Mouse (Mus musculus) right cerebral cortex, postnatal 25 days (tissue): ENCODE results near the gene Rbbp5.

ENCODE experiments used
- DNase-seq: peaks from one replicate; pipeline ENCODE4 v3.0.0; 2022

Gene Rbbp5

DNA sequence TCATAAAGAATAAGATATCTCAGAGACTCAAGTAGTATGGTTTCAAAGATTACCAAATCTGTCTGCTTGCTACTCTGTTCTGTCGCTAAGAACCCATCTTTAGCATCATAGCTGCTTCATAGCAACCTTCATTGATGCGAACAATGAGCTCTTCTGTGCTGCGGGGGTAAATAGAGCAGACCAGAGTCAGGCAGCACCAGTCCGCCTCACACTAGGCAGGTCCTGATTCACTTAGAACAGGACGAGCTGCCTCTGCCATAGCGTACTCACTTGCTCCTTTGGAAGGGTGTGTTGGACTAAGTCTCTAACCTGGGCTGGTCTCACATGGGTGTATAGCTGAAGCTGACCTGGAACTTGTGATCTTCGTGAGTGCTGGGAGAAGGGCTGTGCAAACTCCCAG, 28.9 kb downstream of the Rbbp5 start, which contains the start of gene Tmem81:
Gene Tmem81, plus strand, starts transcription at position 173 of the 400 bp plus-strand sequence.
- DNase-seq, result no peak

- DNase-seq, result peak; percentile 0
Observed at GRCm38 (mm10) chr1:132506656-132507055, 29.5 kb downstream of the Rbbp5 start.

- no peak for DNase-seq
Observed at GRCm38 (mm10) chr1:132509771-132510170, 32.6 kb downstream of the Rbbp5 start.

GRCm38 (mm10) chr1:132511521-132511920, 34.4 kb downstream of the Rbbp5 start:
- no peak for DNase-seq

- DNase-seq, result no peak
Observed at GRCm38 (mm10) chr1:132512106-132512505, 34.9 kb downstream of the Rbbp5 start.

GRCm38 (mm10) chr1:132515339-132515738, 38.2 kb downstream of the Rbbp5 start:
- no peak for DNase-seq

DNA sequence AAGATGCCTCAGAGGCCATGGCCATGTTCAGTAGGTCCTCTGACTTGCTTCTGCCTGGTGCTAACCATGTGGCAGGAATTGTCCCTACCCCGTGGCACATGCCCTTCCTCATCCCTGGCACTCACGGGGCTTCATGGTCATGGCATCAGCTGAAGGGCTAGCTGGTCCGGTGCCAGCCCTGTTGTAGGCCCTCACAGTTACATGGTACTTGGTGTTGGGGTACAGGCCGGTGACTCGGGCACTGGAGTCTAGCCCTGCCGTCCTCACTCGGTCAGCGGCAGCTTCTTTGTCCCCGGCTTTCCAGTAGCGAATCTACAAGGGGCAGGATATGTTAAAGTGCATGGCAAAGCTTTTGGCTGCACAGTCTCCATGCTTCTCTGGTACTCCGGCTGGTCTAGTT, 39.6 kb downstream of the Rbbp5 start:
- DNase-seq, result no peak

GRCm38 (mm10) chr1:132518621-132519020, 41.5 kb downstream of the Rbbp5 start:
- no peak for DNase-seq

DNA sequence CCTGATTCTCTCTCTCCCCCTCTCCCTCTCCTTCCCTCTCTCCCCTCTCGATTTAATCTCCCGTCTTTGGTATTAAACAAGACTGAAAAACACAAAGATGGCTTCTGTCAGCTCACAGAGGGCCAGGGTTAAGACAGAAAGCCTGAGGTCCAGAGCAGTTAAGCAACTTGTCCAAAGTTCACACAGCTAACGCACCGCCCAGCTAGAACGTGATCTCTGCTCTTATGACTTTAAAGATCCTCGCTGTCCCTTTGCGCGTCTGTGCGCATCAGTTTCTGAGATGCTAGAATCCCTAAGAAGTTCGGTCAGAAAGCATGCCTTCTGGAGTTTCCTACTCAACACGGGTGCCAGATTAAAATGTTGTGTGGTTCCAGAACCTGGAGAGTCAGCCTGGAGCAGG, 42.6 kb downstream of the Rbbp5 start:
- no peak for DNase-seq

- peak; percentile 37 for DNase-seq
Observed at GRCm38 (mm10) chr1:132520764-132521163, 43.6 kb downstream of the Rbbp5 start.

DNA sequence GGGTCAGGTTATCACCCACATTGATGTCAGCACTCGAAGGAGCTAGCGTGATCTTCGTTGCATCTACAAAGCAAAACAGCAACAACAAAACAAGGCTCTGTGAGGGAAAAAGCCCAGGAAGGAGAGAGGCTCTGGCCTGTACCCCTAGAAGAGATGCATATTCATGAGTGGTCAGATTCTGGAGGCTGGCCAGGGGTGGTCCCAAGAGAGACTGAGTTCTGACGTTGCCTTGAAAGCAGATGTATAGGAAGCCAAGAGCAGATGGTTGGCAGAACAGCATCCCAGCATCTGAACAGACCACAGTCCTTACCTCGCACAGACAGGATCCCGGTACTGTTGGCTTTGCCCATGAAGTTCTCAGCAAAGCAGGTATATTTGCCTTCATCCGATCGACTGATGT, 45.9 kb downstream of the Rbbp5 start:
- no peak for DNase-seq

- no peak for DNase-seq
Observed at GRCm38 (mm10) chr1:132523920-132524319, 46.8 kb downstream of the Rbbp5 start.

DNA sequence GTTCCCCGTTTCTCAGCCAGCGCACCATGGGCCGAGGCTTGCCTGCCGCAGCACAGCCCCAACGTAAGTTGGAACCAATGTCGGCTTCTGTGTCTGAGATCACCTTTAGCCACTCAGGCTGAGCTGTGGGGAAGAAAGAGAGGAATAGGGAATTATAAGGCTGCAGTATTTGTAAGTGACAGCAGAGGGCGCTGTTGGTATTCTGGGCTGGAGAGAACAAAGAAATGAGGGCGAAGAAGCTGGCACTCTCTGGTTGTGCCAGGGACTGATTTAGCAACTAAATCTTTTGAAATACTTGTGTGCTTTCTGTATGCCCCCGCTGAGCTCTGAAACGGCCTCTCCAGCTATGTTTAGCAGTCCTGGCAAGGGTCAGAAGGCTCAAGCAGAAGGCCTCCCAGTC, 48.7 kb downstream of the Rbbp5 start:
- peak; percentile 70 for DNase-seq

GRCm38 (mm10) chr1:132528071-132528470, 50.9 kb downstream of the Rbbp5 start:
- no peak for DNase-seq

DNA sequence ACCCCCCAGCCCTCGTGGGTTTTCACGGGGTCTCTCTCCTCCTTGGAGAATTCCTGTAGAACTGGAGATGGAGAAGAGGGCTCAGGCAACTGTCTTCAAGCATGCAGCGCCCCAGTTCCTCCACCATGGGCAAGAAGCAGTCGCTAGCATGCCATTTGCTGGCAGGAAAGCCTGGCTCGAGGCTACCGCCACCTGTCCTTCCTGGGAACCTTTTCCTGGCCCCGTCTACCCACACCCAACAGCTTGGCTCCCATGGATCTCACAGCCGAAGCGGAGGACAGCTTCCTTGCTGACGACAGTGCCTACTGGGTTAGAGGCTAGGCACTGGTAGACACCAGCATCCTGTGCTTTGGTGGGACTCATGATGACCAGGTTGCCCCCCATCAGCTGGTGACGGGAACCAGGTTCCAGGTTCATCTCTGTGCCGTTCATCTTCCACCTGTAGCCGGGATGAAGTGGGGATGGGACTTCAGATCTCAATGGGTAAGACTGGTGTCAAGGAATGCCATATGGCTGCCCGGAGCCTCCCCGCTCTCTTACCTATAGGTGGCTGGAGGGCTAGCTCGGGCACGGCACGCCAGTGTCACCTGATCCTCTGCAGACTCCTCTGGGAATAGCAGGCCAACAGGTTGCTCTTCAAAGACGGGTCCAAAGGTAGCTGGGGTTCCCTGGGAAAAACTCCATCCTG, 51.6 kb downstream of the Rbbp5 start:
- no peak for DNase-seq

GRCm38 (mm10) chr1:132530631-132531191, 53.5 kb downstream of the Rbbp5 start:
- DNase-seq, result no peak

GRCm38 (mm10) chr1:132532521-132532920, 55.4 kb downstream of the Rbbp5 start:
- DNase-seq, result no peak

DNA sequence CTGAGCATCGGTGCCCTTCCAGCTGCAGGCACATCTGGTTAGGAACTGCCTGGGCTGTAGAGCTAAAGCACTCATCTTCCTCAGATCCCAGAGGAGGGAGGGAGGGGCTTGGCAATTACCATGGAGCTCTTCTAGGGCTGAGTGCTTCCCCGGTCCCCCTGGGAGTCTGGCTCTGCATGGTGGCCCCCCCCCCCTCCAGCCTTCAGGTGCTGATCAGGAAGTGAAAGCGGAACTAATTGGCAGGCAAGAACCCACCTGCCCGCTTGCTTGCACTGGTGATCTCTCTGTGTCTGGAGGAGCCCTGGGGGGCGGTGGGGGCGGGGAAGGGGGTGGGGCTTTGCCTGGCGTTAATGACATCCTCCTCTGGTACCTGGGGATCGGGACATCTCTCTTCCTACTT, 56.7 kb downstream of the Rbbp5 start:
- no peak for DNase-seq

GRCm38 (mm10) chr1:132535541-132535940, 58.4 kb downstream of the Rbbp5 start:
- no peak for DNase-seq

GRCm38 (mm10) chr1:132536416-132536815, 59.3 kb downstream of the Rbbp5 start:
- DNase-seq, result no peak

- no peak for DNase-seq
Observed at GRCm38 (mm10) chr1:132537736-132538135, 60.6 kb downstream of the Rbbp5 start.

DNA sequence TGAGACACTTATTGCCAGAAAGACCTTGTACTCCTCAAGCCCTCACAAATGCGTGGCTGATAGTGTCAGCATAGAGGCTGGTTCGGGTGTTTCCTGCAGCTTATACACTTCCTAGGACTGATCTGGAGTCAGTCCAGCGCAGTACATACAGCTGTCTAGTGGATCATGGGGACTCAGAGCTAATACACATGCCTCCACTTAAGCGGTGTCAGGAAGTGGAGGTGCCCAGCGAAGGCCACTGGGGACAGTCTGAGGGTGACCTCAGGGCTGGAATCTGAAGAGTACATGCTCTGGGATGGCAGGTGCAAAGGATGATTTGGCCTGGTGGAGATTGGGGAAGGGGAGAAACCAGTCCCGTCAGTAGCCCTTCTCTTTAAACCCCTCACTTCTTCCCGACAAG, 63.5 kb downstream of the Rbbp5 start:
- DNase-seq, result no peak

DNA sequence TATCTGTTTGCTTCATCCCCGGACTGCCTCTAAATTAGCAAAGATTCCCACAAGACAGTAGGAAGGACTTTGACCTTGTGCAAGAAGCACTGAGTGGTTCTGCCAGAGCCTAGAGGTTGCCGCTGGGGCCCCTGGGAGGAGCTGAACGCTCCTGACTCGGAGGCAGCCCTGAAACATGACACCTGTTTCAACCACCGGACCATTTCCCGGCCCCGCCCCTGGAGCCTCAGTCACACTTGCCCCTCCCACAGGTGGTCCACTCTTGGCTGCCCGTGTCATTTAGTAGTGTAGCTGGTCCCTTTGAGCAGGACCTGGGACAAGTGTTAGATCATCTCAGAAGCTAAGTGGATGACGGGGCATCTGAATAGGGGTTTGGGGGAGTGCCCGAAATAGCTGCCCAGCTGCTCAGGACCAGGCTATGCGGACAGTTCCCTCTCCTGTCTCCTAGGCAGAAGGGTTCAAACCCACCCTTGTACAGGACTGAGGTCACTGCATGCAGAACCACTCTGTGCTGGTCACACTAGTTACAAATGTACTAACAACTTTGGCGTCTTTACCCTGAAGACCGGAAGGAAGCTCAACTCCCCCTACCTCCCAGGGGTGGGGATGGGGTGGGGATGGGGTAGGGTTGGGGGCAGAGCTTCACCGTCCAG, 64.1 kb downstream of the Rbbp5 start:
- DNase-seq, result no peak

DNA sequence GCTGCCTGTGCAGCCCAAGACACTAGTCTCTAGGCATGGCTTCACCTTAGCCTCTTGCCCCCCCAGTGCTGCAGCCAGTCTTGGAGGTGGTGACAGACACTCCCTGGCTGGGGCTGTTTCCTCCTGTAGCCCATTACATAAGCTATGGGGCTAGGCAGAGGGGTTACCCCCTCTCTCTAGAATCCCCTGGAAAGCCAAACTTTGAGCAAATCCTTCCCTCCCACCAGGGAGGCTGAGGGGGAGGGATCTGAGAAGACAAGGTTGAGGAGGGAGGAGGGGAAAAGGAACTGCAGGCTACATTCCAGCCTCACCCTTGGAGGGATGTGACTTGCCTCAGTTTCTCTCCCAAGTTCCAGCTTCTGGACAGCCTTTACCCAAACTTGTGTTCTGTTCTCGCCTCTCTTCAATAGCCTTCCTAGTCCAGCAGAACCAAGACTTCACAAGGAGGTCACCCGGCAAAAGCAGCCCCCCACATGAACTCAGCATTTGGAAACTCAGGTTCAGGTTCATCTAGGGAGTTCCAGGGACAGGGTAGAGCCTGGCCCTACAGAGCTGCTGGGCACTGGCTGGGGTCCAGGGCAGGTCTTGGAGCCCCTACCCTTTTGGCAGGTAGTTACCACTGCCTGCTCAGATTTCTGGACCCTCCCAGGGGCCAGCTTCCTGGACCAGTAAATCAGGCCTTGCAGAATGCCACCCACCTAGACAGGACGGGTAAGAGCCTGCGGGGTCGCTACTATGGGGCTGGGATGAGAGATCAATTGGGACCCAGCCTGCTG, 64.8 kb downstream of the Rbbp5 start:
- DNase-seq, result no peak
